Mouse (Mus musculus) heart, embryonic 11.5 days (tissue): Measurements from ENCODE around the gene Erc2. TPM values are rescaled to one million over a fixed set of nuclear protein-coding genes. Genes with fewer than 3 reads are reported as not detected.
A peak's percentile ranks its signal among the peaks of the same experiment; 100 is the strongest.
"Not testable (repeated sequence)": the region's sequence is repeated elsewhere in the genome, so short reads cannot be mapped to it uniquely, and the experiment has no call there.

Experiments used
- ATAC-seq: fragments of 200-750 bp; cut with Nextera tagmentation; replicated peaks from 2 replicates; pipeline ENCODE4 v1.8.0; 2017; ENCODE audit warnings: moderate library complexity; ENCODE audit not compliant: insufficient number of reproducible peaks, low FRiP score, low TSS enrichment
- H3K27ac ChIP-seq: fragments of 300-500 bp; sonication (generic); 2 replicates; pipeline ENCODE4 v1.5.1; 2014; ENCODE audit warnings: mild to moderate bottlenecking, low read depth, low read length
- H3K27me3 ChIP-seq: fragments of 300-500 bp; sonication (generic); 2 replicates; pipeline ENCODE4 v1.6.1; 2014; ENCODE audit warnings: mild to moderate bottlenecking, low read length, mixed read lengths; ENCODE audit not compliant: control insufficient read depth, insufficient read depth
- H3K36me3 ChIP-seq: fragments of 300-500 bp; sonication (generic); 2 replicates; pipeline ENCODE4 v1.6.1; 2014; ENCODE audit warnings: mild to moderate bottlenecking, low read length, moderate library complexity, mixed read lengths; ENCODE audit not compliant: control insufficient read depth, insufficient read depth
- H3K4me1 ChIP-seq: fragments of 300-500 bp; sonication (generic); 2 replicates; pipeline ENCODE4 v1.6.1; 2014; ENCODE audit warnings: low read length; ENCODE audit not compliant: control insufficient read depth, insufficient read depth
- H3K4me2 ChIP-seq: fragments of 300-500 bp; sonication (generic); 2 replicates; pipeline ENCODE4 v1.6.1; 2014; ENCODE audit warnings: mild to moderate bottlenecking, moderate library complexity
- H3K4me3 ChIP-seq: fragments of 300-500 bp; sonication (generic); 2 replicates; pipeline ENCODE4 v1.5.1; 2014; ENCODE audit warnings: low read depth, low read length
- H3K9ac ChIP-seq: fragments of 300-500 bp; sonication (generic); 2 replicates; pipeline ENCODE4 v1.6.1; 2014; ENCODE audit warnings: mild to moderate bottlenecking, low read depth, low read length, moderate library complexity
- H3K9me3 ChIP-seq: fragments of 300-500 bp; sonication (generic); replicated peaks from 2 replicates; pipeline ENCODE4 v1.6.1; 2016; ENCODE audit warnings: low read length; ENCODE audit not compliant: control insufficient read depth
- WGBS: fragments of 180-500 bp; shearing (Covaris S2); extraction: QIAGEN DNeasy Blood & Tissue Kit; methylation state at CpG from one replicate; pipeline ENCODE4 v1.1.7; 2014; ENCODE audit not compliant: insufficient replicate concordance; 5-methylcytosine and 5-hydroxymethylcytosine counted together
- polyA plus RNA-seq: library from polyadenylated mRNA; unstranded; fragments of >200 nt; fragmentation: Nextera tagmentation; extraction: Ambion mirVana; gene quantifications from 2 replicates; pipeline ENCODE4 v1.2.1, GENCODE M21; 2014

Erc2 gene
- polyA plus RNA-seq, result 5.1 and 6.2 TPM in 2 replicates

DNA sequence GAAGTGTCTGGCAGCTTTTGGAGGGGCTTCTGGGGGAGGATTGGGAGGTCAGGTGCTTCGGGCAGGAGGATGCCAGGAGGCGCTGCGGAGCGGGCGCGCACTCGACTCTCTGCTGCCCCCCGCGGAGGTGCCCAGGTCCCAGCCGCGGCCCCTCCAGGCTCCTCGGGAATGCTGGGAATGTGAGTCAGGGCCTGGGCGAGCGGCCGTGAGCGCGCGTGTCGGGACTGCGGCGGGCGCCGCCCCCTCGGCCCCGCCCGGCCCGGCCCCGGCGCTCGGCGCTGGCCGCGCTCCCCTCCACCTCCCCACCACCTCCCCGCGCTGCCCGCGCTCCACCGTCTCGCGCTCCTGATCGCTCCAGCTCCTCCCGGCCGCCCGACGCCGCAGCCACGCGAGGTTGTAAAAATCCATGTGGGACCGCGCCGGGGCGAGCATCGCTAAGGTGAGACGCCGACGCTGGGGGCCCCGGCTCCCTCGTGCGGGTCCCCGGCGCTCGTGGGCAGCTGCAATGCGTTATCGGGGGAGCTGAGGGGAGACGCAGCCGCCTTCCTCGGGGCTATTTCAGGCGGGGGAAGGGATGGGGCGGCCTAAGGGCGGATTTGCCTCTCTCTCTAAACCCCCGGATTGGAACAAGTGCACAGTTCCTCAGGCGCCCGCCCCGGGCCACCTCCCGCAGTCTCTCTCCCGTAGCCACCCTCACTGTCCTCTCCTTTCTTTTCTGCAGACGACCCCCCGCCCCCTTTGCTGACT is at the start of gene Erc2:
TSS of gene Erc2 (plus strand) at position 253 of the 747 bp plus-strand sequence.
- Histone ChIP-seq H3K9me3 (no peaks in the 10 kb centered on the region), H3K4me3 (peak within 1 kb of the TSS; percentile 71), H3K9ac (peak within 1 kb of the TSS; percentile 76), H3K4me1 (no peaks in the 10 kb centered on the region), H3K36me3 (no peaks in the 10 kb centered on the region), H3K4me2 (peak within 1 kb of the TSS; percentile 94), H3K27me3 (0 out of 2 replicates have a peak, but pooled peaks cover 3% of the 10 kb centered on the region), H3K27ac (no peak within 1 kb of the TSS)
- peak; percentile 91 for ATAC-seq
- WGBS, result under 1% methylated on average over 69 of the region's 78 CpGs

DNA sequence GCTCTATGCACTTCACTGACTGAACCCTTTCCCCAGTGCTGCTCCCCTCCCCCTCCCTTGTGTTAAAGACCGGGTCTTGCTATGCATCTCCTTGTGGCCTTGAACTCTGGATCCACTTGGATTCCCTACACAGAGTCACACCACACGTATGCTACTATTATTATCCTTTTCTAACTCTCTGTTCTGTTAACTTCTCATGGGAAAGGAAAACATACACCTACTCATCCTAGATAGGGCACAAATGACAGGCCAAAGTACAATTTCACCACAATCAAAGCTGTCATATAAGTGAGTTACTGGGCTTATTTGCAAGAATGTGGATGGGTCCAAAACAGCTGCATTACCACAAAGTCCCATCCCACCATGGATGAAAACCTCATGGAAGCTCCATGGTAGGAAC is 43.8 kb upstream of the Erc2 start:
- ATAC-seq, result no peak
- WGBS, result 69% methylated on average over 2 of the region's 2 CpGs
- H3K4me1 ChIP-seq, result no peaks in the 10 kb centered on the region
- H3K4me2 ChIP-seq, result no peak overlapping the region
- no peaks in the 10 kb centered on the region for H3K9me3 ChIP-seq
- H3K36me3 ChIP-seq, result no peaks in the 10 kb centered on the region
- no peak overlapping the region for H3K4me3 ChIP-seq
- no peak overlapping the region for H3K9ac ChIP-seq
- H3K27ac ChIP-seq, result no peak overlapping the region
- H3K27me3 ChIP-seq, result no peaks in the 10 kb centered on the region

DNA sequence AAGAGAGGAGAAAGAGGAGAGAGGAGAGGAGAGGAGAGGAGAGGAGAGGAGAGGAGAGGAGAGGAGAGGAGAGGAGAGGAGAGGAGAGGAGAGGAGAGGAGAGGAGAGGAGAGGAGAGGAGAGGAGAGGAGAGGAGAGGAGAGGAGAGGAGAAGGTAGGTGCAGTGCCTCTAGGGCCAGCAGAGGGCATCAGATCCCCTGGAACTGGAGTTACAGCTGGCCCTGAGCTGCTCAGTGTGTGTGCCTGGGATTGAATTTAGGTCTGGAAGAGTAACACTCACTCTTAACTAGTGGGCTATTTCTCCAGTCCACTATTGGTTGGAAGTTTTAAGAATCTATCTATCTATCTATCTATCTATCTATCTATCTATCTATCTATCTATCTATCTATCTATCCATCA is 32.6 kb upstream of the Erc2 start:
- not testable (repeated sequence) for H3K27me3 ChIP-seq

DNA sequence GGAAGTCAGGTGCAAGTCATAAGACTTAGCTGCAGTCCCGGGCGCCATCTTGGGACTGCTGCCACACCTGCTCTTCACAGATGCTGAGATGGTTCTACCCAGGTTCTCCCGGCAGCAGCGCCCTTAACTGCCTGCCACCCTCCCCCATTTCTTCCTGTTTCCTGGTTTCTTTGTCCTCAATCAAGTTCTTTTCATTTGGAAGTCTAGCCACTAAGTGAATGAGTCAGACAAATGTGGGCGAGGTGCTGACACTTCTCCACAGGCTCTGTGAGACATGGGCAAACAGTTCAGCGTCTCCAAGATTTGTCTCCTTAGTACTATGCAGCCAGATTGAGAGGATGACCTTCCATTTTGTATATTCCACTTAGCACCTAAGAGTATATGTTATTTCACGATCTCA is 30.1 kb upstream of the Erc2 start:
- Histone ChIP-seq H3K4me2 (no peak overlapping the region), H3K27ac (no peak overlapping the region), H3K9me3 (no peaks in the 10 kb centered on the region), H3K4me3 (no peak overlapping the region), H3K36me3 (no peaks in the 10 kb centered on the region), H3K4me1 (no peaks in the 10 kb centered on the region), H3K9ac (no peak overlapping the region), H3K27me3 (no peaks in the 10 kb centered on the region)
- ATAC-seq, result no peak
- 80% methylated on average over 7 of the region's 7 CpGs for WGBS

More for the DNA sequence above, 32.6 kb upstream of the Erc2 start:
- not testable (repeated sequence) for ATAC-seq, H3K4me3 ChIP-seq, H3K9me3 ChIP-seq, H3K4me1 ChIP-seq, H3K36me3 ChIP-seq, H3K4me2 ChIP-seq, H3K27ac ChIP-seq, H3K9ac ChIP-seq

DNA sequence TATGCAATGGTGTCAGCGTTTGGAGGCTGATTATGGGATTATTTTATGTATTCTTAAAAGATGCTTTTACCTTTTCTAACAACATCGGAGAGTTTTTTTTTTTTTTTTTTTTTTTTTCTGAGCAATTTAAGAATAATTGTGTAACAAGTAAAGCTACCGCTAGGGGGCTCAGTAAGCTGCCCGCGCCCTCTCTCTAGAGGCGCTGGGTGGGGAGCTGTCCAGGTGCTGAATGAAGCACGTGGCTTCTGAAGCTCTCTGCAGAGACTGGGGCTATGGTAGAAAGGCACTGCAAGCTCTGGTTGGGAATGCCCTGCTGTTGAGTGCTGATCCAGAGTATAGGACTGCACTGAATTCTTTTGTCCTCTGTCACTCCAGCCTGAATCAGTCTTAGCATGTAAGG is 26.0 kb upstream of the Erc2 start:
- Histone ChIP-seq H3K27me3 (no peaks in the 10 kb centered on the region), H3K9ac (no peak overlapping the region), H3K4me1 (no peaks in the 10 kb centered on the region), H3K4me2 (no peak overlapping the region), H3K36me3 (no peaks in the 10 kb centered on the region), H3K4me3 (no peak overlapping the region), H3K9me3 (no peaks in the 10 kb centered on the region), H3K27ac (no peak overlapping the region)
- 6% methylated on average over 7 of the region's 7 CpGs for WGBS
- ATAC-seq, result no peak

DNA sequence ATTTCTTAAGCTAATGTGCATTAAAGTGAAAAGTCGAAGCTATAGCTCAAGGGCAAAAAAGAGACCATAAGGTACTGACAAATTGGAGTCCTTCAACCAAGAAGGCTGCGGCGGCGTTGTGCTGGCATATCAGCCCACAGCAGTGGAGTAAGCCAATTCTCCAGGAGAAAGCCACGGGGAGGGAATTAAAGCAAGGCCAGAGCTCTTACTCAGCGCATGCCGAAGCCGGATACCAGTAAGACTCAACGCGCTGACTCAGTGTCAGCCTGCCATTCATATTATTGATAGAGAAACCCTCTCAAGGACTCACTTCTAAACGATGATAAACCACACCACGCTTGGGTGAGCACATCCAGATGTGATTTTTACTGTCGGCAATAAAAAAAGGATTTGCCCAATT is 20.1 kb upstream of the Erc2 start:
- Histone ChIP-seq H3K9me3 (no peaks in the 10 kb centered on the region), H3K9ac (no peak overlapping the region), H3K27ac (no peak overlapping the region), H3K36me3 (no peaks in the 10 kb centered on the region), H3K4me3 (no peak overlapping the region), H3K4me2 (no peak overlapping the region), H3K4me1 (no peaks in the 10 kb centered on the region), H3K27me3 (no peaks in the 10 kb centered on the region)
- WGBS, result 66% methylated on average over 13 of the region's 13 CpGs
- ATAC-seq, result no peak

DNA sequence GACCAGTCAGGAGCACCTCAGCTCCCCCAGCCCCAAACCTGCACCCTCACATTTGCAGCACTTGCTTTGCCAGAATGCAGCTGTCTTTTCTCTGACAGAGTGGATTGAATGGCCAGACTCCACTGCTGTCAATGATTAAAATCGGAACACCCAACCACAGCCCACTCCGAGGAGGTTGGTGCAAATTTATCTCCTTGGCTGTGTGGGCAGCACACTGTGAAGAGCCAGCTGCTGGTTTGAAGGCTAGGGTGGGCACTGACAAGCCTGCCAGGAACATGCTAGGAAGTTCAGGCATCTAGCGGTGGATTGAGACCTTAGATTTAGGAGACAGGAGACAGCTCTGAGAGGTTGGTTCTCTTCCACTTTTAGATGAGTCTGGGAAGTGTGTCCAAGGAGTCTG is 14.8 kb upstream of the Erc2 start:
- no peaks in the 10 kb centered on the region for H3K36me3 ChIP-seq
- H3K4me3 ChIP-seq, result no peak overlapping the region
- H3K4me2 ChIP-seq, result no peak overlapping the region
- H3K4me1 ChIP-seq, result no peaks in the 10 kb centered on the region
- H3K9me3 ChIP-seq, result no peaks in the 10 kb centered on the region
- H3K27me3 ChIP-seq, result no peaks in the 10 kb centered on the region
- 71% methylated on average over 3 of the region's 3 CpGs for WGBS
- H3K27ac ChIP-seq, result no peak overlapping the region
- no peak for ATAC-seq
- no peak overlapping the region for H3K9ac ChIP-seq

DNA sequence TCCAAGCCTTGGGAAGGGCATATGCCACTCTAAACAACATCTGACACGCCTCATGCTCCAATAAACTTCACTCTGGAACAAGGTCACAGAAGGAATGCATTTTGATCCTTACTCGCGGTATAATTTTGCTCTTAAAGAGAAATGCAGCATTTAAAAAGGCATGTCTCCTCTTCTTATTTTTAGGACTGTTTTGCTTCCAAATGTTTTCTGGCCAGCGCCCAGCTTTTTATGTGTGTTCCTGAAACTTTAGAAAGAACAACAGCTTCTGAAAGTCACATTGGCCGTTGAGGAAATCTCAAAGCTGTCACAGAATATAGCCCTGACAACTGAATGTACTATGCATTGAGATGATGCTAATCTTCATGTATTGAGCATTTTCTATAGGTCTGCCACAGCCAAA is 8.5 kb upstream of the Erc2 start:
- 75% methylated on average over 5 of the region's 5 CpGs for WGBS
- ATAC-seq, result no peak
- no peaks in the 10 kb centered on the region for H3K4me1 ChIP-seq
- H3K4me3 ChIP-seq, result no peak overlapping the region
- no peak overlapping the region for H3K4me2 ChIP-seq
- H3K36me3 ChIP-seq, result no peaks in the 10 kb centered on the region
- no peak overlapping the region for H3K9ac ChIP-seq
- no peaks in the 10 kb centered on the region for H3K27me3 ChIP-seq
- H3K27ac ChIP-seq, result no peak overlapping the region
- no peaks in the 10 kb centered on the region for H3K9me3 ChIP-seq

DNA sequence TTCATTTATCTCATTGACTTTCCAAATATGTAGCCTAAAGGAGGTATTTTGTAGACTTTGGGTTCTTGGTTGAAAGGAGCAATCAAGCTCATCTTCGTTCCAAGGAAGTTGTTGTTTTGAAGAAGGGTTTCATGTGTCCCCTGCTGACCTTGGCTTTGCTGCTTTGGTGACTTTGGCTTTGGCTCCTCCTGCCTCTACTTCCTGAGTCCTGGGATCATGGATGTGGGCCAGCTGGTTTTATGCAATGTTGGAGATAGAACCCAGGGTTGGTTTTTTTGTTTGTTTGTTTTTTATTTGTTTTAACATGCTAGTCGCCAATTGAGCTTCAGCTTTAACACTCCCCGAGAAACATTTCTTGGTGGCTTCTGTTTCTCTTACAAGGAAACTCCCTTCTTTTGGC is 4.9 kb upstream of the Erc2 start:
- no peak for ATAC-seq
- Histone ChIP-seq H3K36me3 (no peaks in the 10 kb centered on the region), H3K4me1 (no peaks in the 10 kb centered on the region), H3K9me3 (no peaks in the 10 kb centered on the region), H3K27ac (no peak overlapping the region), H3K9ac (no peak overlapping the region), H3K4me3 (no peak overlapping the region), H3K27me3 (no peaks in the 10 kb centered on the region), H3K4me2 (no peak overlapping the region)
- 72% methylated on average over 3 of the region's 3 CpGs for WGBS
